Mouse (Mus musculus): ENCODE measurements around the gene Ap1b1.
A peak's percentile ranks its signal among the peaks of the same experiment; 100 is the strongest.

Ap1b1 gene

DNA sequence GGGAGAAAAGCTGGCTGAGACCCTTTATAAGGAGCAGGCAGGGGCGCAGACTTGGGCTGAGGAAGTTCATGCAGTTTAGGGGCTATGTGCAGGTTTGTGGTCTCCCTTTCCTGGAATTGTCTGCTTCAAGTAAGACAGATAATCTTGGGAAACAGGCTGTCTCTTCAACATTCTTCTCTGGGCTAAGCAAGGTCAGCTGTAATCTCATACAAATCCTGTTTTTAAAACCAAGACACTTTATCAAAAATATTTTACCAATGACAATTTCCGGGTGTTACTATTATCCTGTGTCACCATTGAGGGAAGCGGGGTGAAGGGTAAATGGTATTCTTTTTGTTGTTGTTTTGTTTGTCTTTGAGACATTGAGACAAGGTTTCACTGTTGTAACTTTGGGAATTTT is 1.8 kb upstream of the Ap1b1 start:
- DNase-seq (ENCODE audit: low read depth, low spot score) = no peak

DNA sequence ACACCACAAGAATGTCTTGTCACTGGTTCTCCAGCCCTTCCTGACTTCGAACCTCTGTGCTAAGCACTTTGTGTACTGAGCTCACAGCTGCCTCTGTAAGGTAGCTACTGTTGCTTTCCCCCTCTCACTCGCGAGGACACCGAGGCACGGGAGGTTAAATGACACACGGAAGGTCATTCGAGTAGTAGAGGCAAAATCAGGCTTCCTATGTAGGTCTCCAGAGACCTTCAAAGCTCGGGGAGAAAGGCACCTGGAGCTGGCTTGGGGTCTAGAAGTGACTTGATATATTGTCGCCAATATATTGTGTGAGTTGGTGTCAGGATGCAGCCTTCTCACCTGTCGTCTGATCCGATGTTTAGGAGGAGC is 846 bp downstream of the Ap1b1 start:
- no peak for DNase-seq (ENCODE audit: low read depth, low spot score)

DNA sequence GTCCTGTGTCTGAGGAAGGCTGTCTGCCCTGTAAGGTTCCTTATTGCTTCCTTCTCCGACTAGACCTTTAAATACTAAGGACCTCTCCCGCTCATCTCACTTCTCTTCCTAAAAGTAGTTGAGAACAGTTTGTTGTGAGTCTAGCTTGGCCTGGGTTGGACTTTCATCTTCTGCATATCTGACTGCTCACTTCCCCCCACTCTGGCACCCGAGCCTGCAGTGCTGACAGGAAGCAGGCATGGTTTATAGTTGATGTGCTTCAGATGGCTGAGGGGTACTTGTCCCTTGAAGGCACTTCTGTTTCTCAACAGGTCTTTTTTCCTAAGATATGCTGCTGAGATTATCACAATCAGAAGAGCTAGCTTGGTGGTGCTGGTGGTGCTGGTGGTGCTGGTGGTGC is 2.6 kb downstream of the Ap1b1 start:
- peak; percentile 80 for DNase-seq (ENCODE audit: low read depth, low spot score)

DNA sequence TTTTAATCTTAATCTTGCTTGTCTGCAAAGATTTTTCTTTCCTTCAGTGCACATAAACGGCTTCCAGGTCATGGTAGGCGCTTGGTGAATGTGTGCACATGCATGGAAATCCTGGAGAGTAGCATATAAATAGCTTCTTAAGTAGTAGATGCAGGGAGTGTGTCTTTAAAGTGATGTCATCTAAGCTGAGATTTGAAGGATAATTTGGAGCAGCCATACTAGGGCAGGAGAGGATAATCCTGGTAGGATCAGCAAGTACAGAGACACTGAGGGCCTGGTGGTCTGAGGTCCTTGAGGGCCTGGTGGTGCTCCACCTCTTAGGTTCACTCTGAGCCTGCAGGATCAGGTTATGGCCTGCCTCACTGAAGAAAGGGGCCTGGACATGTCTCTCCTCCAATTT is 5.8 kb downstream of the Ap1b1 start:
- no peak for DNase-seq (ENCODE audit: low read depth, low spot score)

DNA sequence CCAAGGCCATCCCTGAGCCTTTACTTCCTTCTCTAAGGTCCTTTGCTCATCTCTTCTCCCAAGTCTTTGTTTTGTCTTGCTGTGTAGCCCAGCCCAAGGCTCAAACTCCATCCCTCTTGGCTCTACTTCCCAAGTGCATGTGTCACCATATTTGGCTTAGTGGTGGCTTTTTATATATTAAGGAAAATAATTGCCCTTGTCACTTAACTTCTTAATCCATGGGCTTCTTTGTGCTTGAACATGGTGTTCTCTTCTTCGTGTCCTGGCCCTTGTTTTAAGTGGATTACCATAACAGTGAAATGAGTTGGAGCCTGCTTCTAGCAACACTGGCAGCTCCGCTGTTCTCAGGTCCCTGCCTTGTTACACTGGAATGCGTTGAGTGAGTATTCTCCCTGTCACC is 9.1 kb downstream of the Ap1b1 start:
- DNase-seq (ENCODE audit: low read depth, low spot score) = no peak

DNA sequence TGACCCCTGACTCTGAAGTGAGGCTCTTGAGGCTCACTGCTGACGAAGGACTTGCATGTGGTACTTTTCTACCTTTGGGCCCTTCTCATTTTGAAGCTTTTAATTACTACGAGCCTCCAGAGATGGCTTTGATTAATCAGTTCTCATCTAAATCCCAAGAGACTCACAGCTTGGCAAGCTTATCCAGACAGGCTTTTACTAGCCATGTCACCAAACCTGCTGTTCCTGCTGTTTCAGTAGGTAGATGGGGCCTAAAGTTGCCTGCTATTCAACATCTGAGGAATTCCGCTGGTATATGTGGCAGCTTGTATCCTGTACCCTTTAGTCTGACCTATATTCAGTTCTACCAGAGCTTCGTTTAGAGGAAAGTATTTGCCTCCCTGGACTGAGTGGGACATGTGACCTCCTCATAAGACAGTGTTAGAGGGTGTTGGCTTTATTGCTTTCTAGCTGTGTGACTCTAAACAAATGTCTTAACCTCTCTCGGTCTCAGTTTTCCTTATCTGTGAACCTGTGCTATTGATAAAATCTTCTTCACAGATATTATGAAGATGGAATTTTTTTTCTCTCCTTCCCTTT is 10.1 kb downstream of the Ap1b1 start:
- no peak for DNase-seq (ENCODE audit: low read depth, low spot score)

DNA sequence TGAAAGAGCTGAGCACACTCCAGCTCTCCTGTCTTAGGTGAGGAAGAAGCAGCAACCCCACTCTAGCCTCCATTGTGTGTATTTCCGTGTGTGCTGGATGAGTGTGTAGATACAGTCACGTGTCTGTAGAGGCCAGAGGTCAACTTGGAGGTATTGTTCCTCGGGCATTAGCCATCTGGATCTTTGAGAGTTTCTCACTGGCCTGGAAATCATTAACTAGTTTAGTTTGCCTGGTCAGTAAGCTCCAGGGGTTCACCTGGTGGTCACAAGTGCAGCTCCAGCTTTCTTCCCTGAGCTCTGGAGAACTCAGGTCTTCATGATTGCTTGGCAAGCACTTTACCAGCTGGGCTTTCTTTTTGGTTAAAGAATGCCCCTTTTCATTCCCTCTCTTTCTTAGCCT is 11.7 kb downstream of the Ap1b1 start:
- DNase-seq (ENCODE audit: low read depth, low spot score) = no peak

DNA sequence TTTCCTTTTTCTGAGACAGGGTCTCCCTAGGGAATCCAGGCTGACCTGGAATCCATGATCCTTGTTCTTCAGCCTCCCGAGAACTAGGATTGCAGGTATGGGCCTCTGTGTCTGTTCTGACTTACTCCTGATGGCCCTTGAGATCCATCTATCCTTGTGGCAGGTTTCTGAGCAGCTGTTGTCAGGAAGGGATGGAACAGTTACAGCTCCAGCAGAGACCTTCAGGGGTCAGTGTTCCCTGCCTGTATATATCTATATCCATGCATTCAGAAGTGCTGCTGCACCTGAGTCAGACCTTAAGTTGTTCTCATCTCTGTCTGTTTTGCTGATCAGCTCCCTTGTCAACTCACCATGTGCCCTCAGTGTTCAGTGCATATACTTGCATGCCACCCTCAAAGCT is 12.1 kb downstream of the Ap1b1 start:
- no peak for DNase-seq (ENCODE audit: low read depth, low spot score)

DNA sequence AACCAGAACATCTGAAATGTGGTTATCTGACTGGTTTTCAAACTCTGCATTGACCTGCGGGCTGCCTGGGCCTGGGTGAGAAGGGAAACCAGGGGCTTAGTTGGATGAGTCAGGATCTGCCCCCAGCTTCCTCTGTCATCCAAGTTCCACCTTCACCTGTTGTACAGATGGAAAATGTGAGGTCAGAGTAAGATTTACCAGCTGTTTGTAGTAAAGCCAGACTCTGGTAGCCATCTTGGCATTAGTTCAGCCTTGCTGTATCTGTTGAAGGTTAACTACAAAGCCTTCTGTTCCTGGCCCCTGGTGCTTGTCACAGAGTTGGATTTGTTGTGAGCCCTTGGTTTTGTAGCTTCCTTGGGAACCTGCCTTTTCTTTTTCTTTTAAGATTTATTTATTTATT is 13.6 kb downstream of the Ap1b1 start:
- no peak for DNase-seq (ENCODE audit: low read depth, low spot score)

DNA sequence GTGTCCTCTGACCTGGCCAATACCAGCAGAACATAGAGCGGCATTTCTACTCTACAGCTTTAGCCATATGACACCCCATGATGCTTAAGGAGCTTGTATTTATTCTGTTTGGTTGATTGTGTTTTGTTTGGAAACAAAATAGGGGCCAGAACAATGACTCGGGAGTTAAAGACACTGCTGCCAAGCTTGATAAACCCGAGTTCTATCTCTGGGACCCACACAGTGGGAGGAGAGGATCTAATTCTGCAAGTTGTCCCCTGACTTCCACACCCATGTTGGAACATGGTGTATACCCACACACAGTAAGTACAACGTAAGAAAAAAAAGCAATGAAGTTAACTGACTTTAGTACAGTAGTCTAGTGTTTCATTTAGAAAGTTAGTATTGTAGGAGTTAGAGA is 16.2 kb downstream of the Ap1b1 start:
- DNase-seq (ENCODE audit: low read depth, low spot score) = no peak

DNA sequence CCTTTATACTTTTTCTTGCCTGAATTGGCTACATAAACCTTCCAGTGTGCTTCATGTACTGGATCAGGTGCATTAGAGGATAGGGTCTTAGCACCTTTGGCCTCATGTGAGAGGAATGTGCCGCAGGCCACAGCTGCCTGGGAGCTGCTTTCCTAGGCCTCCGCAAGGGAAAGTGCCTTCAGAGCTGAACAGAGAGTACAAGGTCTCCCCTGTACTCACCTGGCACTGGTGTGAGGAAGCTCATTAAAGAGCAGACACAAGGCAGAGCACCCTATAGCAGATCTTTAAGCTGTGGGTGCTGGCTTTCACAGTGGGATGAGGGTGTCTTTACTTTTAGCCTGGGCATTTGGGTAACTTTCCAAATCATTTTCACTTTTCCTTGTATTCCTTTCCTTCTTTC is 18.9 kb downstream of the Ap1b1 start:
- DNase-seq (ENCODE audit: low read depth, low spot score) = no peak

DNA sequence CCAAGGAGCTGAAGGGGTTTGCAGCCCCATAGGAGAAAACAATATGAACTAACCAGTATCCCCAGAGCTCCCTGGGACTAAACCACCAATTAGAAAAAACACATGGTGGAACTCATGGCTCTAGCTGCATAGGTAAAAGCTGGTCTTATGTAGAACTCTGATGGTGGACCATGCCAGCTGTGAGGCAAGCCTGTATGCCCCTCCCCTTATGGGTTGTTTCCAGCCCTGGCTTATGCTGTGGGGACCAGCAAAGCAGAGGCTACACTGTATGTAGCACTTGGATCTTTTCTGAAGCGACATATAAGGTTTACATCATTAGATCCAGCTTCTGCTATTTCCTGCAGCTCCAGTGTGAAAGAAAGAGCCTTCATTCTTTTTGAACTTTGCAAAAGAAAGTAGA is 20.6 kb downstream of the Ap1b1 start:
- no peak for DNase-seq (ENCODE audit: low read depth, low spot score)

DNA sequence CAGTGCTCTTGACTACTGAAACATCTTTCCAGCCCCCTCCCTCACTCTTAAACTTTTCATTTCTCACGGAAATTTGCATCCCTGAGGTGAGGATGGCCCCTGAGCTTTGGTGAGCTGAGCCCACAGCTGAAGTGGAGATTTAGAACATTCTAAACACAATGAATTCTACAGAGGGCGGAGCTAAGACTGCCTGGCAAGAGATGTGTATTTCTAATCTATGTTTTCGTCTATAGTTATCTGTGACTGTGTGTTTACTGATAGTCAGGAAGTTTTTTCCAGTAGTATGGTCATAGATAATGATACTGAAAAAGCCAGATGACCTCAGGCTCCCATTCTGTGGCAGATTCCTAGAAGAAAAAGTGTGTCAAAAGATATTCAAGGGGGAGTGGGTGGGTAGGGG is 22.2 kb downstream of the Ap1b1 start:
- no peak for DNase-seq (ENCODE audit: low read depth, low spot score)

DNA sequence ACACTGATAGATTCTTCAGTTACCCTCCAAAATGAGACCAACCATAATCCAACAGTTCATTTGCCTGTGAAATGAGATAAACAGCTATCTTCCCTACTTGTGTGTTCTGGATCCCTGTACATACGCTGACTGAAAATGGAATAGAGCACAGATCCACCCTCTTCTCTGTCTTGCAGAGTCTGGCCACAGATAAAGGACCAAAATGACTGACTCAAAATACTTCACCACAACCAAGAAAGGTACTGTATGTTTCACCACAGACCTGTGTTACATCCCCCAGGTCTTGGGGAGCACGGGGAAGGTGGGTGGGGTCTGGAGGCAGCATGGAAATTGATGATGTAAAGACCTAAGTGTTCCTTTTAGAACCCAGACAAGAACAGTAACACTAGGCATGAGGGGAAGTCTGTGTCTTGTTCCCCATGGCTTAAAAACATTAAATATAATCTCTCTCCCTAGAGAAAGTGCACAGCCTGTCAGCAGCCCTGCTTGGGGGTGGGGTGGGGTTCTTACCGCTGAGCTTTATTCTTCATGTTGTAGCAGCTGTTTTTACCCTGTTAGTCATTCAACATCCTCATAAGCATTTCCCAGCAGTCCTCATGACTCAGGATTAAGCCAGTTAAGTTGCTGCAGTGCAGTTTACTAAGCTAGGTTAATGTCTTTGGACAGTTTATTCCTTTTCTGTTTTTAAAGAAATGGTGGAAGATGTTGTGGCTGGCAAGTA is 22.9 kb downstream of the Ap1b1 start:
- no peak for DNase-seq (ENCODE audit: low read depth, low spot score)

DNA sequence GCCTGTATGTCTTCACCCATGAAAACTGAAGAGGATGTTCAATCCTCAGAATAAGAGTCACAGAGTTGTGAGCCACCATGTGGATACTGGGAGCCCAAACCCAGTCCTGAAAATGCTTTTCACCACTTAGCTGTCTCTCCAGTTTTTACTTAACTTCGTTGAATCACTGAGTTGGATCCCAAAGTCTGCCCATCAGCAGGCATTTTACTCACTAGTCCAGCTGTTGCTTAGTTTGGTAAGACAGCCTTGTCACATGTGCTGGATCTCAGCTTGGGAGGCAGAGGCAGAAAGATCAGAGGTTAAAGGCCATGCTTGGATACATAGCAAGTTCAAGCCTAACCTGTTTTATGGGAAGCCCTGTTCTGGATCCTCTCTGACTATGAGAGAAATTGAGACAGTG is 23.6 kb downstream of the Ap1b1 start:
- no peak for DNase-seq (ENCODE audit: low read depth, low spot score)

DNA sequence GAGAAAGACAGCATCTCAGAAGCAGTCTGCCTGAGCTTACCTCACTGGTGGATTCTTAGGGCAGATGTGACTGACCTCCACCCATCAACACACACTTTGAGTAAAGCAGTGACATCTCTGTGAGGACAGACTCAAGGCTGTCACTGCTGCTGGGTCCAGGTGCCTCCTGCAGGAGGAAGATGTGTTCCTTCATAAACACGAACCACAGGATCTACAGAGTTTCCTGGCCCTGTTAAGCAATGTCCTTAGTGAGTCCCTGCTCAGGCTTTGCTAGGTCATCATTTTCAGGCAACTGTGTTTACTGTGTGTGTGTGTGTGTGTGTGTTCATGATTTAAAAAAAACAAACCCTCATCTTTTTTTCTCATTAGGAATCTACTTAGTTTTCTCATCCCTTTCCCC is 24.9 kb downstream of the Ap1b1 start:
- DNase-seq (ENCODE audit: low read depth, low spot score) = no peak

DNA sequence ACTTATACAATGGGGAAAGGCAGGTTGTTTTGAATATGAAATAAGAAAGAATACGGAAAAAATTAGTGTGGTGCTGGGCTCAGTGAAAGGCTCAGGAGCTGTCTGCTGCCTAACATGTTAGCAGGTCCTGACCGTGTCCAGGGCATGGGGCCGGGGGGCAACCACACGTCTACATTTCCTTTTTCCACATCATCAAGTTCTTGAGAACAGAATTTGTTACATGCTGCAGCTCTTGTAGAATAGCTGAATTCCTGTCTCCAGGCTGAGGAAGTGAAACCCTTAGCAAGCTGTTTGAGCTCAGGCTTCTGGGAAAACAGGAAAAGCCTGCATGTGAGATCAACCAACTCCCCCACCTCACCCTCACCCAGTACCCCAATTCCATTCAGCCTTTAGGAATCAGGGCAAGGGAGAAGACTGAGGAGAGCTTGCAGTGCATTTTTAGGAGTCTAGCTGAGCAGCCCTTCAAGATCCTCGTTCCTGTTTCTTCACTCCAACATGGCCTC is 25.6 kb downstream of the Ap1b1 start:
- no peak for DNase-seq (ENCODE audit: low read depth, low spot score)

DNA sequence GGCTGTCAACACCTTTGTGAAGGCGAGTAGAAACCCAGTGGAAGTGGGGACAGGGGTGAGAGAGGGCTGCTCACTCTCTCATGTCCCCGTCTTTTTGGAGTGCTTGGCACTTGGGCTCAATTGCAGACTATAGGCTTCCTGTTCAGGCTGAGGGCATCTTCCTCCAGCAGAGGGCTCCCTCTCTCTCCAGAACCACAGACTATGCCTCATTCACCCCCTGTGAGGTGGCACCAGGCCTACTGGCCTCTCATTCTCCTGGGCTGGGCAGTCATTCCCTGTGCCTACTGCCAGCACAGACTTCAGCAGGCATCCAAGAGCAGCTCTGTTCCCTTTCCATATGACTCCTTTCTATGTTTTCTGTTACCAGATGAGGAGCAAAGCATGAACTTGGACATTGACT is 29.1 kb downstream of the Ap1b1 start:
- no peak for DNase-seq (ENCODE audit: low read depth, low spot score)

DNA sequence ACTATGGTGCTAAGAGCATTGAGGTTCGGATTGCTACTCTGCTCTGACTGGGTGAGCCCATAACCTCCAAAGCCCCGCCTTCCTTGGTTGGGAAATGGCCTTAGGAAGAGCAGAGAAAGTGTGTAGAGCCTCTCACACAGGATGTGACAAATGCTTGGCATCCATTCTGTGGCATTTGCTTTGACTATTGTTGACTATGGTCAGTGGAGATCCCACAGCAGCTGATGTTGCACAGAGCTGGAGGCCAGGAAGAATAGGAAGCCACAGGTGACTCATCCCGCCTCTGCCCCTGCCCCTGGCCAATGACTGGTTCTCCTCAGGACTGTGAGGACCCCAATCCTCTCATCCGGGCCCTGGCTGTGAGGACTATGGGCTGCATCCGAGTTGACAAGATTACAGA is 29.7 kb downstream of the Ap1b1 start:
- DNase-seq (ENCODE audit: low read depth, low spot score) = no peak

DNA sequence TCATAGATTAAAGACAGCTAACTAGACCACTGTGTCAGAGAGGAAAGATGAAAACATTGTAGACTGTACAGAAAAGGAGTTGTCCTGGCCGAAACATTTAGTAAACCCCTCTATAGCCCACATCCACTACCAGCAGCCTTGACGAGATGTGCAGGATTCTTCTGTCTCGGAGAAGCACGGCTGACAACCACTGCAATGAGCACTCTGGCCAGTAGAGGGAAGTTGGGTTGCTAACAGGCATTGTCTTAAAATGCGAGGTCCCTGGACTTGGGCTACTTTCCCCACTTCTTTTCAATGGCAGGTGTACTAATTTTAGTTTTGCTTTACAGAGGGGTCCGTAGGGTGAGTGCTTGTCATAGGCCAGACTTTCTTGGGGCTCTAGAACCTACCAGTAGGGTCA is 30.9 kb downstream of the Ap1b1 start:
- no peak for DNase-seq (ENCODE audit: low read depth, low spot score)

DNA sequence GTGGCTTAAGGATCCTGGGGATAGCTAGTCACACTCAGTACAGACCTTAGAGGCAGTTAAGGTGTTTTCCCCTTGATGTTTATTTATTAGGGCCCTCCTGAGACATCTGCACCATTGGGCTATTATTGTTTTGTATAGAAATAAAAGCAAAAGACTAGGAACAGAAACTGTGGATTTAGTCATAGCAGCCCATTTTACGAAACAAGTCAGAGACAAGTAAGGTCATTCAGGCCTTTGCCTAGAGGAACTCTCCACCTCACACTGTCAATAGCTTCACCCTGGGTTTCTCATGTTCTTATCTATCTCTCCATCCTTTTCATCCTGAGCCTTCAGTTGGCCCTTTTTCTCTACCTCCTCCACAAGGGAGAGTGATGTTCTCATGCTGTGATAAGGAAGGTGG is 38.5 kb downstream of the Ap1b1 start:
- peak; percentile 42 for DNase-seq (ENCODE audit: low read depth, low spot score)

DNA sequence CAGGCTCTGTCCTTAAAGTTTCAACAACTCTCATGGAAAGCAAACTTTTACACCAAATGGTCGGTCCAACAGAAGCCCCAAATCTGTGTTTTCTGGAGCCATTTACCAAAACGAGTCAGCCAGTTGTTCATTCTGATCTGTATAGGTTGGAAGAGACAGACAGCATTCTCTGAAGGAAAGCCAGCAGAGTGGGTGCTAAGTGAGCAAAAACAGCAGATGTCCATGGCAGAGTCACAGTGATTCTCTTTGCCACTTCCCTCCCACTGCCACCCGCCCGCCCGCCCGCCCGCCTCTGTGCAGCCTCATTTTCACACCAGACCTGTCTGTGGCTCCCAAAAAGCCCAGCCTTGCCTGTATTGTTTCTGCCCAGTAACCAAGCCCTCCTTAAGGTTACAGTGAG is 41.6 kb downstream of the Ap1b1 start:
- DNase-seq (ENCODE audit: low read depth, low spot score) = no peak

DNA sequence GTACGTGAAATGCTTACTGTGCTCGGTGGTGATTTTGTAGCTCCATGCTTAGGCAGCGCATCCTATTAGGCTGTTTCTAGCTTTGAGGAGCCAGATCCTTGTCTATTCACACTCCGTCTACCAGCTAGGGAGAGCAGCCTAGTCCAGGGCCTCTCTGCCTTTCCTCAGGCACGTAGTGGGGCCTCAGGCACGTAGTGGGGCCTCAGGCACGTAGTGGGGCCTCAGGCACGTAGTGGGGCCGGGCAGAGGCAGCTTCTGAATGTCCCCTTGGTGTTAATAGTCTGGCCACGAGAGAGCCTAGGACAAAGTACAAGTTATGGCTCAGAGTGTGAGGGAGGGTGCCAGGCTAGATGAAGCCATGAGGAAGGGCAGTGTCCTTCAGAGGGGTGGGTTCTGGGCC is 46.1 kb downstream of the Ap1b1 start:
- no peak for DNase-seq (ENCODE audit: low read depth, low spot score)

DNA sequence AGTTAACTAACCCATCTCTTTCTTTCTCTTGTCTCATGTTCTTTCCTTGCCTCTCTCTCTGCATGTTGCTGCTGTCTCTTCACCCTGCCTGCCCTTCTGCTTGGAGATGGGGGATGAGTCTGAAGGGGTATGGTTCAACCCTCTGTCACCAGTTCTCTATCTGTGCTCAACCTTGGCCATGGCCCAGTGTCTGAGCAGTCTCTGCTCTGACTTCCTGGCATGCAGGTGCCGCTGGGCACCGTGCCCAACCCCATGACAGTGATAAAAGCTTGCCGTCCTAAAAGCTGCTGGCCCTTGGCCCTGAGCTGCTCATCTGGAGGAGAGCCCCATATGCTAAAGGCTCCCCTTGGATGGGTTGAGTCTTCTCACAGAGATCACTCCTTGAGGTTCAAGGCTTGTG is 46.5 kb downstream of the Ap1b1 start:
- no peak for DNase-seq (ENCODE audit: low read depth, low spot score)
